Mouse (Mus musculus): Measurements from ENCODE around the gene Prdm11.

The Prdm11 gene

DNA sequence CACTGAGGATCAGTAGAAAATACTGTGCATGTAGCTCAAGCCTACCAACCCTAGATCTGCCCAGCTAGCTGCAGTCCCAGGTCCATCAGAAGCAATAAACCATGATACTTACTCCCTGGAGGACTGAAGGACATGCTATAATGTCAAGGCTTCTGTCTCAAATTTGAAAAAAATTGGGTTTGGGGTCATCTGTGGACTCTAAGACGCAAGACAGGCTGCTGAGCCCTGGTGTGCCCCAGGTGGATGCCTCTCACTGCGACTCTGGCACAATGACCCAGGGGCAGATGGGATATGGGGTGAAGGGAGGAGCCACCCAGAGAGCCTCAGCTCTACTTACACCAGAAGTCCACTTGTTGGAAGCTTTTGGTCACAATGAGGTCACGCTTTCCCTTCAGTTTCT is 33.0 kb downstream of the Prdm11 start:
- no peak for DNase-seq (ENCODE audit: low read depth, low spot score)

DNA sequence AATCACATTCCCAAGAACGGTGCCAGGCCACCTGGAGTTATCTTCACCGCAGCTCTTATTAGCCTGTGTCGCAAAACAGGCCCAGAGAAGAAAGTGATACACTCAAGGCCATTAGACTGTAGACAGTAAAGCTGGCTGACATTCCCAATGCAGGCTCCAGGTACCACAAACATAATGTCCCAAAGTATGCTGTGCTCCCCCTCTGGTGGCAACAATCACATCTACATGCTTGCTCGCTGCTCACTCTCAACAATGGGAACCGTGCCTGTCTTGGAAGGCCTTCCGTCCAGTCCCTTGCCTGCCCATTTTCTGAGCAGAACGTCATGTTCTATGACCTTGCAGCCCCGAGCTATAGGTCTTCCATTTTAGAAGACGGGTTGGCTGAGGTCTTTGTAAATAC is 34.0 kb downstream of the Prdm11 start:
- DNase-seq (ENCODE audit: low read depth, low spot score): no peak

DNA sequence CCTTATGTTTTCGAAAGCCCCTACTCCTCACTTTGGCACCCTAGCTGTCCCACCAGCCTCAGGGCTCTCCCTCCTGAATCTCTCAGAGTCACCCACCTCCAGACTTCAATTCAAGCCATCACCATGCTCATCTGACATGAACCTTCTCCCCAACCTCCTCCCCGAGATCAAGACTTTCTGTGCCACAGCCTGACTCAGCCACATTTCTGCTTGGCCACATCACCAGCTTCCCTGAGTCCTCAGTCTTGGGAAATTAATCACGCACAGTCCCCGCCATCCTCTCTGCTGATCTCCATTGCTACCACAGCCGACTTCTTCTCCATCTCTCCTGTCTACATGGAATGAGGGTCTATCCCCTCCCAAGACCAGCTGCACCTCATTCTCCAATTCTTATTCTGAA is 34.5 kb downstream of the Prdm11 start:
- no peak for DNase-seq (ENCODE audit: low read depth, low spot score)

DNA sequence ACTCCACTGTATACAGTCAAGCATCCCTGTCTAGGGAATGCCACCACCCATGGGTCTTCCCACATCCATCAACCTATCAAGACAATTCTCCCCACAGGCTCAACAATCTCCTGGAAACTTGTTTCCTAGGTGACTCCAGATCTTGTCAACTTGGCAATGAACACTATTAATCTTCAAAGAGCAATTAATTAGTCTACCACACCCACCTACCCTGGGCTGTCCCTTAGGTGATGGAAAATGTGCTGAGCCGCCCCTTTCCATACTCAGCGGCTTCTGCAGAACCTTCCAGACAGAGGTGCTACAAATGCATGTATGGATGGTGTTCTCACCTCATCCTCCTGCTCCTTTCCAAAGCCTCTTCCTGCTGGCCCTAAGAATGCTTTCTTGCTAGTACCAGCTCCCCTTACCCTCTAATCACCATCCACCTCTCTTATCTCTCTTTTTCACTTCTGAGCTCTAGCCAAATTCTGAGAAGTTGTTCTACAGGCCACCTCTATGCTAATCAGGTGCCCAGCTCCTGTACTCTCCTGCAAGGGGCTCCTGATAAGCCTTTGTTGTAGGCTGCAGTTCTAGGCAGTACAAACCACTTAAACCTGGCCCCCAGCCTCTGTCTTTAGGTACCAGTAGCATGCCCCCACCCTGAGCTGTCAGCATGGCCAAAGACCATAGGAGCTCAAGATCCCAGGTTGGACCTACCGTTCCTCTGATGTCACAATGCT is 37.8 kb downstream of the Prdm11 start:
- no peak for DNase-seq (ENCODE audit: low read depth, low spot score)

DNA sequence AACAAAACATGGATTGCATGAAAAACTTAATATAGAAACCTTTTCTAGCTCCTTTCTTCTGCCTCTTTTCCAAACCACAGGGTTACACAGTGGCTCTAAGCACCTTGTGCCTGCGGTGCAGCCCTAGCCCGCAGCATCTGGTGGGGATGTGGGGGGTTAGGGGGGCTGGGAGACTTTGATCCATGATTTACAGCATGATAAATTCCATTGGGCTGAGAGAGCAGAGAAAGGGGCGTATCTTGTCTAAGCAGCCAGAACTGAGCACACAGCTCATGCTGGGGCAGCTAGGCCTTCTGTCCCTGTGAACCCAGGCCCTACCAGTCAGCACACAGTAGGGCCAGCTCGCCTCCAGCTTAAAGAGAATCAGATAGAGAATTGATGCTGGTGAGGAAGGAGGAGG is 40.9 kb downstream of the Prdm11 start:
- no peak for DNase-seq (ENCODE audit: low read depth, low spot score)

DNA sequence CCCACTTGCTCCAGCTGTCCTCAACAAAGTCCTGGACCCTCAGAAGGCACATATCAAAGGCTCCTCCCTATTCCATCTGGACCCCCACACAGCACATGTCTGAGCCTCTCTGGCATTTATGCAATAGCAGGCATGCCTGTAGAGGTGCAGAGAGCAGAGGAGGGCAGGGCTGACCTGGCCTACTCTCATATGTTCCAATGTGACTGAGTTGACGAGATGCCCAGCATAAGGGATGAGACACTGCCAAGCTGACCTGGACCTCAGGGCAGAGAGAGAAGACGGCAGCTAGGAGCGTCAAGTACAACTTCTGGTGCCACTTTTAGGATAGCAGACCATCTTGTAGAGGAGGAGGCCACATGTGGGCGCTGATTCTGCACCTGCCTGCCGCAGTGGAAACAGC is 54.0 kb downstream of the Prdm11 start:
- DNase-seq (ENCODE audit: low read depth, low spot score): no peak

DNA sequence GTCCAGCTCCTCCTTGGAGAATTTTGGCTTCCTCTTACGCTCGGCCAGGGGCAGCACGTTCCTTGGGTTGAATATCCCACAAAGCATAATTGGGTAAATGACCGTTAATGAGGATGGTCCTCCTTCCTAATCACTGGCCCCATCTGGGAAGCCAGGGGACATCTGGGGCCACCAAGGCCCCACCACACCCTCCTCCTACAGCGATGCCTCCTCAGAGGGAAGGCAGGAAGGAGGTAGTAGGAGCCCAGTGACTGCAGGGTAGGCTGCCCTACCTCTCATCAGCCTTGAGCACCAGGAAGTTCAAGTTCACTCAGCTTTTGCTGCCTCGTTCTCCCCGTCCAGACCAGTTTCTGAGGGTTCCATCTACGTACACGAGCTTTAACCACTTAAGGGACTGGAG is 56.4 kb downstream of the Prdm11 start:
- no peak for DNase-seq (ENCODE audit: low read depth, low spot score)

DNA sequence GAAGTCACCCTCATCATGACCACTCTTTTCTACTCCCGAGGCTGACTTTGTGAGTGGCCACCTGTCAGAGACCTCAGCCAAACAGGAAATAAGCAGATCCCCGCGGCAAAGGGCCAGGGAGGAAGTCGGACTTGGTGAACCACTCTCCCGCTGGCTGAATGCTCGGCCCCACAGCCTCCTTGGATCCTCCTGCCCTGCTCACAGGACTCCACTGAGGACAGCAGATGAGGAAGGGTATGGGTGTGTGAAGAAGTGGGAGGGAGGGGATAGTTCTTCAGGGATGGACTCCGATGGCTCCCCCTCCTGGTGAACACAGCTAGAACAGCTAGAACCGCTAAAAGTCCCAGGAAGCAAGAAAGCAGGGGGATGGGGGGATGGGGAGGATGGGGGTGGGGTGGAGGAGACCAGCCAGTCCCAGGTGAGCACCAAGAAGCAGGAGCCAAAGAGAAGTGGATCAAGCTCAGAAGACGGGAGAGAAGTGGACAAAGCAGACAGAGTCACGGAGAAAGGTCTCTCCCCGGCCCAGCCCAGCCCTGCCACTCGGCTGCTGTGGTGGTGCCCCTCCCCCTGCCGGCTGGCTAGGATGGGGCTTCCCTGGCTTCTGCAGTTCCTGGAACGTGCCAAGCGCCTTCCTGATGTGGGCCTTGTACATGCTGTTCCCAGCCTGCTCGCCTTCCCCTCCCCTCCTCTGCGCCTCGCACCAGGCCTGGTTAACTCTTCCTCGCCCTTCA is 57.9 kb downstream of the Prdm11 start:
- peak; percentile 16 for DNase-seq (ENCODE audit: low read depth, low spot score)

DNA sequence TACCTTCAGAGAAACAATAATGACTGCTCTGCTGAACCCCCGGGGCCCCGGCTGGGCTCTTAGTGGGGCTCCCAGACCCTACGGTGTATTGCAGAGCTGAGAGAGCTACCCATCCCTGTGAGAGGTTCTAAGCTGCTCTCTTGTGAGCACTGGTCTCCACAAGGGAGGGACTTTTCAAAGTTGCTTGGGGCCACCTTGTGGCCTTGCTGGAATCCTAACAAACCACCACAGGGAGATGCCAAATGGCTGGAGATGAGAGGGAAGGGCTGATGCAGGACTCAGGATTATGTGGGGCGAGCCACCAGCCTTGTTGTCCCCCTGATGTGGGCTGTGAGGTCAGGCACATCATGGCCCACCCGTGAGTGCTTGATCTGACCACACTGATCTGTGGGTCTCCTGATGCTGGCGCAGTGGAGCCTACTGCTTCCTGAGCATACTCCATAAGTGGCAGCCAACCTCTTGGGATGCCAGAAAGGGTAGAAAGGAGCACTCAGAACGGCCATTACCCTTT is 58.8 kb downstream of the Prdm11 start:
- DNase-seq (ENCODE audit: low read depth, low spot score): no peak

DNA sequence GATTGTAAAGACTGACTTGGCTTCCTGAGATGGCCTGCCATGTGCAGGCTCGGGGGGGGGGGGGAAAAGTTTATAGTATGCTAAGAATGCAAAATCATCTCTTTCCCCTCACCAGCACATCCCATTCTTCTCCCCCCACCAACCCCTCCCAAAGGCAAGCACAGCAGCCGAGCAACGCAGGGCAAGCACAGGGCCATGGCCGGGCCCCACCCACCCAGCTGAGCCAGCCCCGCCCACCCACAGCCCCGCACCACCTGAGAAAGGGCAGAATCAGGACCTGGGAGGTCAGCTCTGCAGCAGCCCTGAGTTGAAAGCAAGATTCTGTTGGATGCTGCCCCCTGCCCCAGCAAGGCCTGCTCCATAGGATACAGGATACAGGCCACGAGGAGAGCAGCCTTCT is 60.4 kb downstream of the Prdm11 start:
- DNase-seq (ENCODE audit: low read depth, low spot score): no peak

DNA sequence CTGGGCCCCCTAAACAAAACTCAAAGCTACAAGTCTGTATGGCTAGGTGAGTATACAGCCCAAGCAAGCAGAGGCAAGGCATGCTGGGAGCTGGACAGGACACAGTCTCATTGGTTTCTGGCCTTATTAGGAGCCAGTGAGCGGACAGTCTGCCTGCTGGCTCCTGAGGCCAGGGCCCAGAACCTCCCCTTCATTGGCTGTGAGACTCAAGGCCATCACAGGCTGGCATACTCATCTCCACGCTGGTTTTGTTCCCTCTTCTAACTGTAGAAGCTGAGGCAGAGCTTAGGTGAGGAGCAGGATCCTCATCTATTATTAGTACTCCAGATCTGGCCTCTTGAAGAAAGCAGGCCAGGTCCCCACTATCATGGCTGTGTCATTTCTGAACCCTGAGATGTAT is 60.8 kb downstream of the Prdm11 start:
- DNase-seq (ENCODE audit: low read depth, low spot score): no peak

DNA sequence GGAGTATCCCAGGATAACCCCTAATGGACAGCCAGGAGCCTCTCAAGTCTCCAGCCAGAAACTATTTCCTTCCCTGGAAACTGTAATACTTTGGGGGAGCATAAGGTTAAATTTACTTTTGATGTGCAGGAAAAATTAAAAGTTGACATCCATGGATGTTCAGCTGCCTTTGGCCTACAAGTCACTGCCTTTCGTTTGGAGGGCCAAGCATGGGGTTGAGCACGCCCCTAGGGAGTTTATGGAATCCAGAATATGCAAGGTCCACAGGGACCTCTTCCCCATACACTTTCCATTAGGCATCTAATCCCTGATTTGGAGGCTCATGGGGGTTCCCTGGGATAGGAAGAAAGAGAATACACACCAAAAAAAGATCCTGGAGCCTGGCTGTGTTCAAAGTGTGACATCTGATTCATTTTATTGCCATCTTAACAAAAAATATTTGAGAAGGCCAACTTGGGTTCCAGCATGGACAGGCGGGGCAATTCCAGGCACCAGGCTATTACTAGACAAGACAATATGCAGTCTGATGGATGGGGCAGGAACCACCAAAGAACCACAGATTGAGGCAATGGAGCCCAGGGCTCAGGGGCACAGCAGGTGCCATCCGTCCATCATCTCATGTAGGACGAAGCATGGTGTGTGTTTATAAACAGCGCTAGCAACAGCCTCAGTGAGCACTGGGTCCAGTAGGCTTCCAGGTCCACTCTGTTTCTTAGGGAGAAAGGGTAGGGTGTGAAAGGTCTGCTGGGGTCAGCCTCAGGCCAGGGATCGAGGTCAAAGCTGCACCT is 61.5 kb downstream of the Prdm11 start:
- DNase-seq (ENCODE audit: low read depth, low spot score): no peak

DNA sequence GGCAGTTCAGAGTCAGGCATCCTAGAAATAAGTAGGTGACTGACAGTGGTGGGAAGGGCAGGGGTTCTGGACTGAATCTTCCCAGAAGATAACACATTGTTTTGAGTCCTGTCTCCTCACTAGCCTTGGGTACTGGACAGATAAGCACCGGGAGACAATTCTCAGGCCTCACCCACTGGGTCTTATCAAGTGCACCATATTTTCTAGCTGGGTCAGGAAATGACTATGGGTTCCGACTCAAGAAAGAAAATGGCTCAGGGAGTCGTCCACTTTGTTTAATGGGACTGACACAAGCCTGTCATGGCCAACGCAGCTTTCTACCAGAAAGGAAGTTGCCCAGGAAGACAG is 62.7 kb downstream of the Prdm11 start:
- DNase-seq (ENCODE audit: low read depth, low spot score): no peak

DNA sequence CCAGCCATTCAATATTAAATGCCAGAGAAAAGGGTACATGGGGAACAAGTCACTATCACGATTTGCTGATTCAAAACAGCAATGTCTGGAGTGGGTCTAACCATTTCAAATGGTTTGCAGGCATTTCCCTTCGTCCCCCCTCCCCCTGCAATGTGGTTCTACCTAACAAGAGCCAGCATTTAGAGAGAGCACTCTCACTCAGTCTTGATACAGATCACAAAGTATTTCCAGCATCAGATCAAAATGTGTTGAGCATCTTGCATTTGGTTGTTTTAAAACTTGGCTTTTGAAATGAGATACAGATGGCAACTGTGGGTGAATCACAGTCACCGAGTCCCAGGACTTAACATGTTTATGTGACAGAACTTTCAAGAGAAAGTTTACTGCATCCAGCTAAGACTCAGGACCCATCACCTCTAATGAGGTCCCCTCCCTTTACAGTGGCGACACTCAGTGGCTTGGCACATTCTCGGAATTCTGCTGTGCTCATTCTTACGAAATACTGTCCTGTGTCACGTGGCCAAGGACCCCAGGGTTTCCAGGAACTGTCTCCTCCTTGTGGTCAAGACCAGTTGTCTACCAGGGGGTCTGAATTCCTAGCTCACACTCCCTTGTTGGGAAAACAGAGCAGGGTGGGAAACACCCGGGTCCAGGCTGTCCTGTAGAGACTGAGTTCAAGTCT is 63.2 kb downstream of the Prdm11 start:
- DNase-seq (ENCODE audit: low read depth, low spot score): no peak

DNA sequence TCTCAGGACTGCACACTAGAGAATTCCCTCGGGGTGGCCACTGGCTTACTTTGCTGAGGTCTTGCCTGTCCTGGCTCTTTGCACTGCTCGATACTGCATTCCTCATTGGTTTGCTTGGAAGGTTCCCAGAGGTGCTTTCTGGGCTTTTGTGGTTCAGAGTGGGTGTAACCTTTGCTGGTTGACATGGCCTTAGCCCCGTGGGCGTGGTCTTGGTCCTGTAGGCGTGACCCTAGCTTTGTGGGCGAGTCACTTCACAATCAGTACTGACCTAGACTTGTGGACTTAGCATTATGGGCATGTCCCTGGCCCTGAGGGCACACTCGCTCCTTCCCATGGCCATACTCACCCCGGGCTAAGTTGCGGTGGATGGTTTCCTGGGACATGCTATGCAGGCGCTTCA is 65.8 kb downstream of the Prdm11 start:
- no peak for DNase-seq (ENCODE audit: low read depth, low spot score)

DNA sequence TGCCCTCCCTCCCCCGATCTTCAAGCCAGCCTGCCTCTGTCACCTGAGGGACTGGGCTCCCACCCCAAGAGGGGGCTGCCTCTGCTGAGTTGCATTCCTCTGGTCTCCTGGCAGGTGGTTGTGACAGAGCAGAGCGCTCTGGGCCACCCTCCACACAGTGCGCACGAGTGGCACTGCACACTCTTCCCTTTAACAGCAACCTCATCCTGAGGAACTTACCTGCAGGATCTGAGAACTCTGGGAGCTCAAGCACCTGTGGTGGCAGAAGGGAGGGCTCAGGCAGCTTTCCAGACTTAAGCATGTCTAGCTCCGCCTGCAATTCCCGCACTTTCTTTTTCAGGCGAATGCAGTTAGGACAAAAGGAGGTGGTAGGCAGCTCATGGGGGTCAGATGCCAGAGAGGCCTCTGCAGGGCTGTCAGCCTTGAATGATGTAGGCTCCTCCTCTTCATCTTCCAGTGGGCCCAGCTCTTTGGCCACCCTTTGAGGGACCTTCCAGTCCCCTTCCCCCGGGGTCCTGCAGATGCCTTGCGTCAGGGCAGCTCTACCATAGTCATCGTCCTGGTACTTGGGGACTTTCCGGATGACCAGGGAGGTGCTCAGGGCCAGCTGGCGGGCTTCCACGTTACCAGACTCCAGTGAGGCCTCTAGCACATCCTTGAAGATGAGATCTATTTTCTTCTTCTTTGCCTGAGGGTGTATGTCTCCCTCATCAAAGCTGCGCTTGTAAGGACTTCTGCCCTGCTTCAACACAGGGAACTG is 70.8 kb downstream of the Prdm11 start:
- DNase-seq (ENCODE audit: low read depth, low spot score): no peak

DNA sequence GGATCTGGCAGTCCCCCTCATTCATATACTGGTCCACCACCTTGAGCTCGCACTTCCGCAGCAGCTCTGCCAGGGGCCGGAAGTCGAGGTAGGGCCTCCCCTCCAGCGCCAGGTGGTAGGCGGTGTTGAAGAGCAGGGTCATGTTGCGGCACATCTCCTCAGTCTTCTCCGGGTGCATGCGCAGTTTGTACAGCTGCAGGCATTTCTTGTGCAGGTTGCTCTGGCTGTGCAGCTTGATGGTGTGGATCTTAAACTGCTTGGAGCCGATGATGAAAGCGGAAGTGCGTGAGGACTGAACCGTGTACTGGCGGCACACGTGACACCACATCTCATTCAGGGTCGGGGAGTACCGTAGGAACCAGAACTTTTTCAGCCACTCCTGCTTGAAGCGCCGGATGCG is 72.3 kb downstream of the Prdm11 start:
- no peak for DNase-seq (ENCODE audit: low read depth, low spot score)

DNA sequence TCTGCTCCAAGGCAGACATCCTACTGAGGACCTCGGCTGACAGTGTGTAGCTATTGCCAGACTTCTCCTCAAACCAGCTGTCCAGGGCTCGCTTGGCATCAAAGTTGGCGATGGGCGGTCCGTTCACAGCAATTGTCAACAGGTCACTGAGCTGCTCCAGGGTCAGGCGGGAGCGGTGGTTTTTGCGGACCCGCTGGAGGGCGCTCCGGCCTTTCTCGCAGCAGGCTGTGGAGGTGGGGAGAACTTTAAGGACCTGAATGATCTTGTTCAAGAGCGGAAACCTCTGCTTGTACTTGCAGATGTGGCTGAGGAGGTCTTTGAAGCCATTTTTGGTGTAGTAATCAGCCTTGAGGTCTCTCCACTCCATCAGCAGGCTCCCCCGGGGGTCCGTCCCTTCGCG is 73.9 kb downstream of the Prdm11 start:
- no peak for DNase-seq (ENCODE audit: low read depth, low spot score)

DNA sequence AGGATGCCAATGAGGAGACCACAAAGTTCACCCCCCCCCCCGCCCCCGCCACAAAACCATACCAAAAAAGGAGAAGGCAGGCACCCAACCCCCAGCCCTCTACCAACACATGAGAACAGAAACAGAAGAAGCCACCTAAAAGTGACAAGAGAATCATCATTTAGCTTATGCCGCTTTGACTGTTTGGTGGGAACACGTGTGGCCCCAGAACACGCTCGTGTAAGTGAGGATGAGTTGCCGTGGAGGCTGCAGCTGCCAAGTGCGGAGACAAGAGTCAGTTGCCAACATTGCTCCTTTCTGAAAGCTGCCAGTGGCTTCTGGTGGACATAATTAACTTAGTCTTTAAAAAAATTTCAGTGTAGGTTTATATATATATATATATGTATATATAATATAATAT is 74.4 kb downstream of the Prdm11 start:
- DNase-seq (ENCODE audit: low read depth, low spot score): no peak

DNA sequence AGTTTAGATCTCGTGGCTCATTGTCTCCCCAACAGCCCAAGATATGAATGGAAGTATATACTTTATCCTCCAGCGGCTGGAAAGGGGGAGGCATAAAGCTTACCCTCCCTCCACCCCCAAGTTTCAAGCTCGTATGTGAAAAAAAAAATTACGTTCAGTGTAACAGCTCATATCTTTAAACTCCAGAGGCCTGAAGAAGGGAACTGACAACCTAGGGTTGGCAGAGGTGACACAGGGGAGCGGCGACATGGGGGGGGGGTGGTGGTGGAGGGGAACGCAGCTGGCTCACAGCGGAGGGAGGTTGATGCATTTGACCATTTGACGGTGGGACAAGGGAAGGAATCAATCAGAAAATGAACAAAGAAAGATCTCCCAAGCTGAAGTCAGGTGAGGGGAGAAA is 74.9 kb downstream of the Prdm11 start:
- DNase-seq (ENCODE audit: low read depth, low spot score): no peak

DNA sequence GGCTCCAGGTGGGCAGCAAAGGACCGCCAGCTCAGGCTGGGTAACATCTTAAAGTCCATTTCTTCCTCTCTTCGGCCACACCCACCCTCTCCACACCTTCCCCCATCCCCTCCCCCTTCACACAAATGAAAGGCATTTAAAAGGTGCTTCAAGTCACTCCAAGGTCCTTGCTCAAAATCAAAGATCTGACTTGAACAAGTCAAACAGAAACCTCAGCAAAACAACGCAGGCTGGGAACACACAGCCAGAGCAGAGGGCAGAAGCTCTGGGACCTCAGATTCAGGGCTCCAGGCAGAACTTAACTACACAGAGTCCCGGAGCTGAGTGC is 78.2 kb downstream of the Prdm11 start:
- DNase-seq (ENCODE audit: low read depth, low spot score): no peak

Data from brain, embryonic 18.5 days (tissue).